Mouse (Mus musculus) hindbrain, postnatal 0 days (tissue): ENCODE results near the gene Ffar2. TPM values are rescaled to one million over a fixed set of nuclear protein-coding genes. Genes with fewer than 3 reads are reported as not detected.
"Not testable (repeated sequence)": the region's sequence is repeated elsewhere in the genome, so short reads cannot be mapped to it uniquely, and the experiment has no call there.

Experiments used
- ATAC-seq: fragments of 200-750 bp; cut with Nextera tagmentation; 2 replicates; pipeline ENCODE4 v1.8.0; 2017; ENCODE audit warnings: mild to moderate bottlenecking, moderate TSS enrichment, moderate library complexity
- DNase-seq: peaks from one replicate; pipeline ENCODE4 v3.0.0-alpha.2; 2015; ENCODE audit warnings: low spot score
- H3K27ac ChIP-seq: fragments of 300-500 bp; sonication (generic); 2 replicates; pipeline ENCODE4 v1.5.1; 2014; ENCODE audit warnings: mild to moderate bottlenecking
- H3K27me3 ChIP-seq: fragments of 300-500 bp; sonication (generic); 2 replicates; pipeline ENCODE4 v1.6.1; 2014; ENCODE audit warnings: low read length, mixed read lengths; ENCODE audit not compliant: insufficient read depth
- H3K36me3 ChIP-seq: fragments of 300-500 bp; sonication (generic); 2 replicates; pipeline ENCODE4 v1.6.1; 2014; ENCODE audit warnings: low read length, mixed read lengths; ENCODE audit not compliant: insufficient read depth
- H3K4me1 ChIP-seq: fragments of 300-500 bp; sonication (generic); 2 replicates; pipeline ENCODE4 v1.6.1; 2014; ENCODE audit warnings: antibody characterized with exemption, low read length, mixed read lengths; ENCODE audit not compliant: insufficient read depth
- H3K4me2 ChIP-seq: fragments of 300-500 bp; sonication (generic); 2 replicates; pipeline ENCODE4 v1.6.1; 2014; ENCODE audit warnings: low read depth, mild to moderate bottlenecking, low read length, moderate library complexity, mixed read lengths
- H3K4me3 ChIP-seq: fragments of 300-500 bp; sonication (generic); 2 replicates; pipeline ENCODE4 v1.5.1; 2014; ENCODE audit warnings: low read length
- H3K9ac ChIP-seq: fragments of 300-500 bp; sonication (generic); replicated peaks from 2 replicates; pipeline ENCODE4 v1.6.1; 2014; ENCODE audit warnings: mild to moderate bottlenecking, low read length, moderate library complexity, mixed read lengths
- H3K9me3 ChIP-seq: fragments of 300-500 bp; sonication (generic); 2 replicates; pipeline ENCODE4 v1.6.1; 2016; ENCODE audit warnings: low read length, mixed read lengths
- CTCF ChIP-seq: IDR thresholded peaks from 2 replicates; pipeline ENCODE4 v1.5.1; 2016; ENCODE audit warnings: antibody characterized with exemption, control low read depth, low read depth
- WGBS: fragments of 180-500 bp; shearing (Covaris S2); extraction: QIAGEN DNeasy Blood & Tissue Kit; methylation state at CpG from one replicate; pipeline ENCODE4 v1.1.7; 2014; 5-methylcytosine and 5-hydroxymethylcytosine counted together
- polyA plus RNA-seq: library from polyadenylated mRNA; unstranded; fragments of >200 nt; fragmentation: Nextera tagmentation; extraction: Ambion mirVana; gene quantifications from 2 replicates; pipeline ENCODE4 v1.2.1, GENCODE M21; 2015
- total RNA-seq: library from RNA; depleted of rRNA; stranded (reverse); fragments of >200 nt; gene quantifications from 2 replicates; pipeline ENCODE4 v1.2.3, GENCODE M21; 2014

The Ffar2 gene
- total and polyA plus RNA-seq, 2 experiments from 2014 or later = 0.16 to 0.23 TPM

GRCm38 (mm10) chr7:30841379-30841778 is 17.8 kb upstream of the Ffar2 start:
- Histone ChIP-seq H3K9ac (no peak overlapping the region), H3K36me3 (no peaks in the 10 kb centered on the region), H3K27me3 (no peaks in the 10 kb centered on the region), H3K9me3 (no peaks in the 10 kb centered on the region), H3K27ac (no peak overlapping the region), H3K4me2 (no peak overlapping the region), H3K4me1 (no peaks in the 10 kb centered on the region), H3K4me3 (no peak overlapping the region)
- no peak for DNase-seq
- 80% methylated on average over 4 of the region's 4 CpGs for WGBS
- TF ChIP-seq CTCF = no peak
- no peak for ATAC-seq

- no peaks in the 10 kb centered on the region for H3K9me3 ChIP-seq
- no peaks in the 10 kb centered on the region for H3K4me1 ChIP-seq
- H3K27me3 ChIP-seq = no peaks in the 10 kb centered on the region
- H3K4me3 ChIP-seq = no peak overlapping the region
- WGBS = 70% methylated on average over 3 of the region's 3 CpGs
- ATAC-seq (no peak), DNase-seq (peak; percentile 10)
- TF ChIP-seq CTCF = no peak
- H3K36me3 ChIP-seq = no peaks in the 10 kb centered on the region
- no peak overlapping the region for H3K9ac ChIP-seq
- no peak overlapping the region for H3K4me2 ChIP-seq
- no peak overlapping the region for H3K27ac ChIP-seq
These were observed 16.7 kb upstream of the Ffar2 start for GRCm38 (mm10) chr7:30840306-30840705.

GRCm38 (mm10) chr7:30837277-30837676 is 13.7 kb upstream of the Ffar2 start:
- H3K27ac ChIP-seq = no peak overlapping the region
- TF ChIP-seq CTCF = no peak
- ATAC-seq (no peak), DNase-seq (no peak)
- no peaks in the 10 kb centered on the region for H3K27me3 ChIP-seq
- H3K4me3 ChIP-seq = no peak overlapping the region
- H3K36me3 ChIP-seq = no peaks in the 10 kb centered on the region
- no peaks in the 10 kb centered on the region for H3K4me1 ChIP-seq
- no peak overlapping the region for H3K4me2 ChIP-seq
- H3K9me3 ChIP-seq = no peaks in the 10 kb centered on the region
- no peak overlapping the region for H3K9ac ChIP-seq

DNA sequence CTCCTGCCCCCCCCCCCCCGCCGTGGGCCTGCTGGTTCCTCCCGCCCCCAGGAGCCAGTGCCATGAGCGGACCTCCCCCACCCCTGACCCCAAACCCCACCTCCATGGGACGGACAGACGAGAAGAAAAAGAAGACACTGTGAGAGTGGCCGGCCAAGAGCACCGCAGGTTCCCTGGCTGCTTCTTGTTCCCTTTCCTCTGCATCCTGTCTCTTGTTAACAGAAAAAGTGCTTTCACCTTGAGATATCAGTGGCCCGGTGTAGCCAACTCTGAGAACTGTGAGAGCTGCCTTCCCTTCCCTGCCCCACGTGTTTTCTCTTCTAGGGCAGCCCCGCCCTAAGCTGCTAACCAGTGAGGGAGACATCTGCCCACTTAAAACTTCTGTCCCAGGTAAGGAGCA is 9.1 kb upstream of the Ffar2 start:
- 44% methylated on average over 9 of the region's 11 CpGs for WGBS
- DNase-seq = not testable (repeated sequence)

GRCm38 (mm10) chr7:30832261-30832660 is 8.7 kb upstream of the Ffar2 start:
- no peak overlapping the region for H3K4me3 ChIP-seq
- H3K9ac ChIP-seq = no peak overlapping the region
- no peaks in the 10 kb centered on the region for H3K36me3 ChIP-seq
- H3K4me1 ChIP-seq = no peaks in the 10 kb centered on the region
- no peaks in the 10 kb centered on the region for H3K27me3 ChIP-seq
- DNase-seq (no peak), ATAC-seq (no peak)
- H3K4me2 ChIP-seq = no peak overlapping the region
- H3K27ac ChIP-seq = no peak overlapping the region
- no peak for TF ChIP-seq CTCF
- H3K9me3 ChIP-seq = no peaks in the 10 kb centered on the region
- 70% methylated on average over 12 of the region's 17 CpGs for WGBS

More for the DNA sequence above, 9.1 kb upstream of the Ffar2 start:
- H3K27me3 ChIP-seq, H3K4me3 ChIP-seq, H3K4me2 ChIP-seq, H3K27ac ChIP-seq, H3K4me1 ChIP-seq, ATAC-seq, H3K36me3 ChIP-seq, H3K9me3 ChIP-seq, H3K9ac ChIP-seq: not testable (repeated sequence)

- TF ChIP-seq CTCF = no peak
- DNase-seq = no peak
- 64% methylated on average over 3 of the region's 3 CpGs for WGBS
These were observed 5.9 kb upstream of the Ffar2 start for GRCm38 (mm10) chr7:30829428-30829827.

GRCm38 (mm10) chr7:30828871-30829270 is 5.3 kb upstream of the Ffar2 start:
- not testable (repeated sequence) for H3K9me3 ChIP-seq, H3K4me2 ChIP-seq, H3K9ac ChIP-seq, H3K4me1 ChIP-seq, H3K4me3 ChIP-seq, H3K36me3 ChIP-seq, H3K27ac ChIP-seq, DNase-seq, ATAC-seq, H3K27me3 ChIP-seq

More at GRCm38 (mm10) chr7:30829428-30829827, 5.9 kb upstream of the Ffar2 start:
- no peak overlapping the region for H3K27ac ChIP-seq
- no peaks in the 10 kb centered on the region for H3K4me1 ChIP-seq
- H3K4me2 ChIP-seq = no peak overlapping the region
- ATAC-seq = no peak
- H3K9ac ChIP-seq = no peak overlapping the region
- no peaks in the 10 kb centered on the region for H3K36me3 ChIP-seq
- no peak overlapping the region for H3K4me3 ChIP-seq
- H3K9me3 ChIP-seq = no peaks in the 10 kb centered on the region
- no peaks in the 10 kb centered on the region for H3K27me3 ChIP-seq
